Mouse (Mus musculus): ENCODE measurements around the gene Mfsd6. TPM values are rescaled to one million over a fixed set of nuclear protein-coding genes. Genes with fewer than 3 reads are reported as not detected.
A peak's percentile ranks its signal among the peaks of the same experiment; 100 is the strongest.

Gene Mfsd6
- total and polyA plus RNA-seq, 3 experiments = 0.05 to 5.0 TPM; not detected in 1

DNA sequence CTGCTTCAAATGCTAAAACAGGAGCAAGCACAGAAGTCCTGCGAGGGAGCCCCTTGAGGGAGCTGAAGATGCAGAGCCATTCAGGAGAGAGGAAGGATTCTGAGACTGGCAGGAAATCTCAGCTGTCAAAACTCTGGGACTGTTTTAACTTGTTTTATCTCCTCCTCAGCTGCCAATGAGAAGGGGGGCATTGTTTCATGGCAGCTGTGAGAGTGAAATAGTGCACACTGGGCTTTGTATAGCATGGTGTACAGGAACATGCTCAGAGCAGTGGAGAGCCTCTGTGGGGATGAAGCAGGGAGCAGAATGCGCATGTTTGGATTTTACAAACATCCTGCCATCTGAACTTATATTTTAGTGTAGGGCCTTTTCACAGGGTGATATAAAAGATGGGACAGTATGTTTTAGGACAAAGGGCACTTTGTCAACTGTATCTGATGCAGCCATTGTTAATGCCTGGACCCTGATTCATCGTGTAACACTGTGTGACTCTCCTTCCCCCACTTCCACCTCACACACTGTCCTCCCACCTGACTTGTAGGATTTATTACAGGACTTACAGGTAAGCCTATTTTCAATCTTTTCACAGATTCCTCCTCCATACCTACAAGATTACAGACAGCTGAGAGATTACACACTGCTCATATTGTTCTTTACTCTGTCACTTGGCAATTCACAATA lies 9.1 kb downstream of the Mfsd6 start:
- H3K9me3 ChIP-seq (replicated peaks) = no peaks in the 10 kb centered on the region
- H3K4me3 ChIP-seq (ENCODE audit: low read depth, low read length) = no peak overlapping the region
- TF ChIP-seq CTCF (IDR thresholded peaks at IDR 0.05; ENCODE audit: low read depth, low read length) (no peak), GATA1 (IDR thresholded peaks at IDR 0.05; ENCODE audit: borderline replicate concordance, low read length) (no peak), GATA2 (IDR thresholded peaks at IDR 0.05; ENCODE audit: borderline replicate concordance, low read depth, low read length) (no peak), POLR2AphosphoS5 (IDR thresholded peaks at IDR 0.05; ENCODE audit: insufficient replicate concordance, low read depth, low read length) (no peak), TAL1 (conservative IDR thresholded peaks at IDR 0.05; ENCODE audit: low read depth, low read length) (no peak)
- H3K36me3 ChIP-seq (replicated peaks) = no peaks in the 10 kb centered on the region
- H3K27me3 ChIP-seq (ENCODE audit: insufficient read depth, low read length) = peaks cover 3% of the 10 kb centered on the region
- no peak for DNase-seq (ENCODE audit: low spot score)
- no peak for ATAC-seq (ENCODE audit: extremely low read depth, insufficient number of reproducible peaks, low FRiP score, poor library complexity, severe bottlenecking)
- H3K4me1 ChIP-seq (ENCODE audit: insufficient read depth, low read depth, low read length) = peaks cover 3% of the 10 kb centered on the region

GRCm38 (mm10) chr1:52714451-52714850 lies 12.8 kb downstream of the Mfsd6 start:
- Histone ChIP-seq H3K36me3 (replicated peaks) (no peaks in the 10 kb centered on the region), H3K4me1 (ENCODE audit: insufficient read depth, low read depth, low read length) (no peaks in the 10 kb centered on the region), H3K4me3 (ENCODE audit: low read depth, low read length) (no peak overlapping the region), H3K27me3 (ENCODE audit: insufficient read depth, low read length) (no peaks in the 10 kb centered on the region; the same call in 1 of the 2 replicates), H3K9me3 (replicated peaks) (no peaks in the 10 kb centered on the region)
- DNase-seq (ENCODE audit: low spot score) (no peak), ATAC-seq (ENCODE audit: extremely low read depth, insufficient number of reproducible peaks, low FRiP score, poor library complexity, severe bottlenecking) (no peak)
- no peak for TF ChIP-seq GATA2 (IDR thresholded peaks at IDR 0.05; ENCODE audit: borderline replicate concordance, low read depth, low read length)
- TF ChIP-seq GATA1 (IDR thresholded peaks at IDR 0.05; ENCODE audit: borderline replicate concordance, low read length) = no peak
- no peak for TF ChIP-seq TAL1 (conservative IDR thresholded peaks at IDR 0.05; ENCODE audit: low read depth, low read length)
- TF ChIP-seq CTCF (IDR thresholded peaks at IDR 0.05; ENCODE audit: low read depth, low read length) = no peak

DNA sequence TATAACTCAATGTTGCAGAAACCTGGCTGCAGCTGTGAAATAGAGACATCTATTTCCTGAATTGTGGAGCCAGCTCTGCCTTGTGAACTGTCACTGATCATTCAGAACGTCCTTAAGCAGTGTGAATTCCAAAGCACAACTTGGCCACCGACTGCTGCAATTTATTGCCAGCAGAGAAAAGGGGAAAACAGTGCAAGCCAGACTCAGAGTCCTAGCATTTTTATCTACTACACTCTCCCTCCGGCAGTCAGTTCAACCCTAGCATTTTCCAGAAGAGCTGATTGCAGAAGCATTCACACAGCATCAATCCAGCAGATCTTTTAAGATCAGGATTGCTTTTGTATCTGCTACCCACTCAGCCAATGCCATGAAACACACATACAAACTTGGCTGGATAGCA lies 13.2 kb downstream of the Mfsd6 start:
- H3K27me3 ChIP-seq (ENCODE audit: insufficient read depth, low read length) = no peaks in the 10 kb centered on the region; the same call in 1 of the 2 replicates
- H3K4me1 ChIP-seq (ENCODE audit: insufficient read depth, low read depth, low read length) = no peaks in the 10 kb centered on the region
- TF ChIP-seq CTCF (IDR thresholded peaks at IDR 0.05; ENCODE audit: low read depth, low read length) (no peak), GATA1 (IDR thresholded peaks at IDR 0.05; ENCODE audit: borderline replicate concordance, low read length) (no peak), TAL1 (conservative IDR thresholded peaks at IDR 0.05; ENCODE audit: low read depth, low read length) (no peak), POLR2AphosphoS5 (IDR thresholded peaks at IDR 0.05; ENCODE audit: insufficient replicate concordance, low read depth, low read length) (no peak), GATA2 (IDR thresholded peaks at IDR 0.05; ENCODE audit: borderline replicate concordance, low read depth, low read length) (no peak)
- no peak overlapping the region for H3K4me3 ChIP-seq (ENCODE audit: low read depth, low read length)
- H3K9me3 ChIP-seq (replicated peaks) = no peaks in the 10 kb centered on the region
- no peak for ATAC-seq (ENCODE audit: extremely low read depth, insufficient number of reproducible peaks, low FRiP score, poor library complexity, severe bottlenecking)
- H3K36me3 ChIP-seq (replicated peaks) = no peaks in the 10 kb centered on the region
- no peak for DNase-seq (ENCODE audit: low spot score)

DNA sequence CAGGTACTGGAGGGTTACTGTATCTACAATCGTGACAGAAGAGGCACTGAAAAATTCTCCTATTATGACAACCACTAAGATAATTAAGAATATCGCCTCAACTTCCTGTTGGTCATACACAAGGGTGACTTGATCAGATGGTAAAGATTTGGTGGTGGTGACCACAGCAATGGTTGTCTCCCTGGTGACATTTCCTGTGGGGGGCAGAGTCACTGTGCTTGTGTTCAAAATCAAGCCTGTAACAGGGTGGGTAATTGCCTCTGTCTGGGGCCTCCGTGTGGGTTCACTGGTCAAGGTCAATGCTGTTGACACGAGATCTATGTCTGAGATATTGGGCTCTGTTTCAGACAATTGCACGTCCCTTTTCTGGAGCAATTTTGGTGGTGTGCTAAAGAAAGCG lies 18.5 kb downstream of the Mfsd6 start:
- DNase-seq (ENCODE audit: low spot score) (no peak), ATAC-seq (ENCODE audit: extremely low read depth, insufficient number of reproducible peaks, low FRiP score, poor library complexity, severe bottlenecking) (peak; percentile 31)
- Histone ChIP-seq H3K4me3 (ENCODE audit: low read depth, low read length) (no peak overlapping the region), H3K36me3 (replicated peaks) (no peaks in the 10 kb centered on the region), H3K27me3 (ENCODE audit: insufficient read depth, low read length) (peaks cover 7% of the 10 kb centered on the region), H3K9me3 (replicated peaks) (no peaks in the 10 kb centered on the region), H3K4me1 (ENCODE audit: insufficient read depth, low read depth, low read length) (no peaks in the 10 kb centered on the region)
- no peak for TF ChIP-seq CTCF (IDR thresholded peaks at IDR 0.05; ENCODE audit: low read depth, low read length)
- TF ChIP-seq GATA2 (IDR thresholded peaks at IDR 0.05; ENCODE audit: borderline replicate concordance, low read depth, low read length) = no peak
- TF ChIP-seq TAL1 (conservative IDR thresholded peaks at IDR 0.05; ENCODE audit: low read depth, low read length) = no peak

DNA sequence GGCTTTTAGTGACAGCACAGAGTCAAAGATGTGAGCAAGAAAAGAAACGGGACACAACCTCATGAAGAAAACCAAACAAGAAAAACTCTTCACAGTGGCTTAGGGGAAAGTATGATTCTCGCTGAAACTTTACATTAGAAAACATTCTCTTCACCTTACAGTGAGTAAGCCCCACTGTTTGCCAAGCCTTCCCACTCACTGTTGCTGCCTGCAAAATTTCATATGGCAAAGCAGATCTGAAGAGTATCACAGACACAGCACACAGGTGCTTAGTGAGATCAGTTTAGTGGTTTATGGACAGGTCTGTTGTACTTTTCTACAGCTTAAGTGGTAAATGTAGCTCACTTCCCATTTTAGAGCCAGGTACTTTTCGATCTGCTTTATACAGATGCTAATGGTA lies 20.2 kb downstream of the Mfsd6 start:
- Histone ChIP-seq H3K4me1 (ENCODE audit: insufficient read depth, low read depth, low read length) (no peaks in the 10 kb centered on the region), H3K9me3 (replicated peaks) (no peaks in the 10 kb centered on the region), H3K27me3 (ENCODE audit: insufficient read depth, low read length) (peaks cover 7% of the 10 kb centered on the region), H3K36me3 (replicated peaks) (no peaks in the 10 kb centered on the region), H3K4me3 (ENCODE audit: low read depth, low read length) (no peak overlapping the region)
- DNase-seq (ENCODE audit: low spot score) (no peak), ATAC-seq (ENCODE audit: extremely low read depth, insufficient number of reproducible peaks, low FRiP score, poor library complexity, severe bottlenecking) (no peak)
- TF ChIP-seq CTCF (IDR thresholded peaks at IDR 0.05; ENCODE audit: low read depth, low read length) (no peak), TAL1 (conservative IDR thresholded peaks at IDR 0.05; ENCODE audit: low read depth, low read length) (no peak), GATA1 (IDR thresholded peaks at IDR 0.05; ENCODE audit: borderline replicate concordance, low read length) (no peak), POLR2AphosphoS5 (IDR thresholded peaks at IDR 0.05; ENCODE audit: insufficient replicate concordance, low read depth, low read length) (no peak), GATA2 (IDR thresholded peaks at IDR 0.05; ENCODE audit: borderline replicate concordance, low read depth, low read length) (no peak)

- DNase-seq (ENCODE audit: low spot score) (no peak), ATAC-seq (ENCODE audit: extremely low read depth, insufficient number of reproducible peaks, low FRiP score, poor library complexity, severe bottlenecking) (no peak)
- Histone ChIP-seq H3K27me3 (ENCODE audit: insufficient read depth, low read length) (peaks cover 7% of the 10 kb centered on the region), H3K36me3 (replicated peaks) (no peaks in the 10 kb centered on the region), H3K4me1 (ENCODE audit: insufficient read depth, low read depth, low read length) (no peaks in the 10 kb centered on the region), H3K9me3 (replicated peaks) (no peaks in the 10 kb centered on the region), H3K4me3 (ENCODE audit: low read depth, low read length) (no peak overlapping the region)
- no peak for TF ChIP-seq TAL1 (conservative IDR thresholded peaks at IDR 0.05; ENCODE audit: low read depth, low read length)
- no peak for TF ChIP-seq GATA2 (IDR thresholded peaks at IDR 0.05; ENCODE audit: borderline replicate concordance, low read depth, low read length)
- TF ChIP-seq POLR2AphosphoS5 (IDR thresholded peaks at IDR 0.05; ENCODE audit: insufficient replicate concordance, low read depth, low read length) = no peak
- TF ChIP-seq CTCF (IDR thresholded peaks at IDR 0.05; ENCODE audit: low read depth, low read length) = no peak
- TF ChIP-seq GATA1 (IDR thresholded peaks at IDR 0.05; ENCODE audit: borderline replicate concordance, low read length) = no peak
Observed at GRCm38 (mm10) chr1:52702738-52703491, 24.3 kb downstream of the Mfsd6 start.
